Mouse (Mus musculus): ENCODE measurements at regions not wholly inside any gene's neighbourhood (a gene's known extent, or its start where the extent isn't known, plus 50 kb on each side); places are given as distances from the start of the nearest gene placed in this dataset.

- DNase-seq (ENCODE audit: low read depth, low spot score): no peak
Observed at GRCm38 (mm10) chr4:98282275-98282674, 100.8 kb downstream of the Tm2d1 start.

- DNase-seq (ENCODE audit: low read depth, low spot score): no peak
Observed at GRCm38 (mm10) chr4:98258336-98258735, 124.8 kb downstream of the Tm2d1 start.

GRCm38 (mm10) chr4:98257711-98258110, 125.4 kb downstream of the Tm2d1 start:
- DNase-seq (ENCODE audit: low read depth, low spot score): peak; percentile 69

GRCm38 (mm10) chr4:98254856-98255853, 128.0 kb downstream of the Tm2d1 start:
- no peak for DNase-seq (ENCODE audit: low read depth, low spot score)

GRCm38 (mm10) chr4:98243941-98244929, 138.9 kb downstream of the Tm2d1 start:
- peak; percentile 44 for DNase-seq (ENCODE audit: low read depth, low spot score)

GRCm38 (mm10) chr4:98243502-98243901, 139.6 kb downstream of the Tm2d1 start:
- DNase-seq (ENCODE audit: low read depth, low spot score): no peak

GRCm38 (mm10) chr4:98241921-98242320, 141.2 kb downstream of the Tm2d1 start:
- no peak for DNase-seq (ENCODE audit: low read depth, low spot score)

- DNase-seq (ENCODE audit: low read depth, low spot score): no peak
Observed at GRCm38 (mm10) chr4:98240289-98240688, 142.8 kb downstream of the Tm2d1 start.

GRCm38 (mm10) chr4:98238075-98238474, 145.0 kb downstream of the Tm2d1 start:
- DNase-seq (ENCODE audit: low read depth, low spot score): no peak

- no peak for DNase-seq (ENCODE audit: low read depth, low spot score)
Observed at GRCm38 (mm10) chr4:98237475-98237874, 145.6 kb downstream of the Tm2d1 start.

GRCm38 (mm10) chr4:98236006-98236783, 146.9 kb downstream of the Tm2d1 start:
- DNase-seq (ENCODE audit: low read depth, low spot score): no peak

- no peak for DNase-seq (ENCODE audit: low read depth, low spot score)
Observed at GRCm38 (mm10) chr4:98228193-98228592, 154.9 kb downstream of the Tm2d1 start.

GRCm38 (mm10) chr4:98224366-98224765, 158.7 kb downstream of the Tm2d1 start:
- no peak for DNase-seq (ENCODE audit: low read depth, low spot score)

GRCm38 (mm10) chr4:98223429-98223828, 159.7 kb downstream of the Tm2d1 start:
- no peak for DNase-seq (ENCODE audit: low read depth, low spot score)

- DNase-seq (ENCODE audit: low read depth, low spot score): no peak
Observed at GRCm38 (mm10) chr4:98221566-98221965, 161.5 kb downstream of the Tm2d1 start.

GRCm38 (mm10) chr4:98215218-98215617, 167.9 kb downstream of the Tm2d1 start:
- no peak for DNase-seq (ENCODE audit: low read depth, low spot score)

GRCm38 (mm10) chr4:98207446-98207845, 175.7 kb downstream of the Tm2d1 start:
- DNase-seq (ENCODE audit: low read depth, low spot score): no peak

GRCm38 (mm10) chr4:98206245-98206970, 176.7 kb downstream of the Tm2d1 start:
- DNase-seq (ENCODE audit: low read depth, low spot score): no peak

- no peak for DNase-seq (ENCODE audit: low read depth, low spot score)
Observed at GRCm38 (mm10) chr4:98203129-98203528, 180.0 kb downstream of the Tm2d1 start.

- no peak for DNase-seq (ENCODE audit: low read depth, low spot score)
Observed at GRCm38 (mm10) chr4:98202232-98202631, 180.9 kb downstream of the Tm2d1 start.

- no peak for DNase-seq (ENCODE audit: low read depth, low spot score)
Observed at GRCm38 (mm10) chr4:98201102-98201501, 182.0 kb downstream of the Tm2d1 start.

Measured in skeletal muscle tissue, adult 2 months (tissue).